In genomic region chr2:181675454-181675853, GRCm38 (mm10) we compare ENCODE assay signal across 9 mouse cellular contexts. TPM values are rescaled to one million over a fixed set of nuclear protein-coding genes. Genes with fewer than 3 reads are reported as not detected.
DNase-seq lines count a peak whose midpoint lies in the region; ATAC-seq and TF ChIP-seq lines count a peak whose summit lies in the region.
"Had no signal": no experiment of that assay in that cellular context is flagged by ENCODE, and none has a peak within 500 bp of the region (broad histone marks: within the 10 kb centered on the region; RNA-seq: fewer than 3 reads in every experiment).

No protein-coding gene starts in this region.

- no peaks in the 10 kb centered on the region for H3K36me3 ChIP-seq in forebrain, embryonic 16.5 days (ENCODE audit: control insufficient read depth, insufficient read depth)
- no peaks in the 10 kb centered on the region for H3K36me3 ChIP-seq in hindbrain, embryonic 10.5 days
- no peaks in the 10 kb centered on the region for H3K36me3 ChIP-seq in limb, embryonic 11.5 days (ENCODE audit: control insufficient read depth, insufficient read depth, low read length)

- H3K4me3 ChIP-seq in forebrain, embryonic 16.5 days (replicated peaks; ENCODE audit: low read length): no peak overlapping the region
- H3K4me3 ChIP-seq in hindbrain, embryonic 10.5 days: peak overlapping the region; percentile 39
- H3K4me3 ChIP-seq in limb, embryonic 11.5 days (ENCODE audit: low read depth, low read length): no peak overlapping the region
- H3K4me3 ChIP-seq: erythroblast, embryonic 14.5 days had no signal

- no peak for ATAC-seq in forebrain, embryonic 16.5 days
- peak; percentile 15; the same call in 1 of the 2 replicates for ATAC-seq in limb, embryonic 11.5 days (ENCODE audit: insufficient number of reproducible peaks, low FRiP score, low TSS enrichment, low read depth)

- peak overlapping the region; percentile 21 for H3K4me2 ChIP-seq in forebrain, embryonic 16.5 days (ENCODE audit: low read length)
- H3K4me2 ChIP-seq in limb, embryonic 11.5 days (ENCODE audit: low read depth, severe bottlenecking): peak overlapping the region; percentile 33

- peaks cover 22% of the 10 kb centered on the region for H3K4me1 ChIP-seq in forebrain, embryonic 16.5 days (replicated peaks; ENCODE audit: control insufficient read depth, insufficient read depth, low read length)
- H3K4me1 ChIP-seq in hindbrain, embryonic 10.5 days (replicated peaks): peaks cover 78% of the 10 kb centered on the region
- H3K4me1 ChIP-seq in limb, embryonic 11.5 days (ENCODE audit: control insufficient read depth, insufficient read depth, low read length): peaks cover 30% of the 10 kb centered on the region

- TF ChIP-seq POLR2A in brain, embryonic 14.5 days (IDR thresholded peaks at IDR 0.05; ENCODE audit: borderline replicate concordance, extremely low read depth, insufficient read depth, insufficient read length, poor library complexity, severe bottlenecking): no peak

- no peak for TF ChIP-seq CTCF in brain, embryonic 14.5 days (IDR thresholded peaks at IDR 0.05; ENCODE audit: borderline replicate concordance, extremely low read depth, insufficient read depth, insufficient read length)

- DNase-seq in MN1 (ENCODE audit: low spot score): peak; percentile 91
- peak; percentile 66 for DNase-seq in brain, embryonic 14.5 days (ENCODE audit: low read depth)
- DNase-seq in hindbrain, embryonic 10.5 days (ENCODE audit: low spot score): peak; percentile 74
- peak; percentile 74 for DNase-seq in limb, embryonic 11.5 days (ENCODE audit: low spot score)
- peak; percentile 55 for DNase-seq in mesoderm, embryonic 11.5 days (ENCODE audit: low read depth, low spot score)
- DNase-seq in testis, postnatal 10 days (ENCODE audit: low spot score): peak; percentile 88
- no peak for DNase-seq in right cerebral cortex, adult 18-20 months

- no peaks in the 10 kb centered on the region for H3K9me3 ChIP-seq in forebrain, embryonic 16.5 days (ENCODE audit: control insufficient read depth, low read length)
- no peaks in the 10 kb centered on the region for H3K9me3 ChIP-seq in hindbrain, embryonic 10.5 days
- no peaks in the 10 kb centered on the region for H3K9me3 ChIP-seq in limb, embryonic 11.5 days (ENCODE audit: control insufficient read depth, low read length)

- H3K27me3 ChIP-seq in forebrain, embryonic 16.5 days (replicated peaks; ENCODE audit: control insufficient read depth, insufficient read depth, low read length): peaks cover 33% of the 10 kb centered on the region
- peaks cover 44% of the 10 kb centered on the region for H3K27me3 ChIP-seq in hindbrain, embryonic 10.5 days (ENCODE audit: insufficient read depth, poor library complexity, severe bottlenecking)
- H3K27me3 ChIP-seq in limb, embryonic 11.5 days (ENCODE audit: control insufficient read depth, insufficient read depth, low read length): peaks cover 34% of the 10 kb centered on the region

- H3K27ac ChIP-seq in forebrain, embryonic 16.5 days (ENCODE audit: low read length): no peak overlapping the region
- peak overlapping the region; percentile 86 for H3K27ac ChIP-seq in hindbrain, embryonic 10.5 days
- peak overlapping the region; percentile 47; the same call in 1 of the 2 replicates for H3K27ac ChIP-seq in limb, embryonic 11.5 days (replicated peaks; ENCODE audit: low read depth, low read length)

- 2% methylated on average over 14 of the region's 14 CpGs for WGBS in forebrain, embryonic 16.5 days
- WGBS in hindbrain, embryonic 10.5 days: under 1% methylated on average over 14 of the region's 14 CpGs
- 3% methylated on average over 14 of the region's 14 CpGs for WGBS in limb, embryonic 11.5 days

- no peak overlapping the region for H3K9ac ChIP-seq in forebrain, embryonic 16.5 days (replicated peaks; ENCODE audit: low read depth, low read length)
- H3K9ac ChIP-seq in limb, embryonic 11.5 days (ENCODE audit: low read length): peak overlapping the region; percentile 34; the same call in 1 of the 2 replicates

RNA-seq across cellular contexts. Expression of gene Sox18, which starts 4.0 kb away (rescaled TPM):
- 26.8 and 31.6 TPM in 2 replicates for polyA plus RNA-seq in brain, embryonic 14.5 days (2012; rRNA removed)
- 13.8 and 15.3 TPM in 2 replicates for polyA plus RNA-seq in forebrain, embryonic 16.5 days (2015; fragmentation: Nextera tagmentation; extraction: Ambion mirVana)
- polyA plus RNA-seq in hindbrain, embryonic 10.5 days (2016; fragmentation: Nextera tagmentation; extraction: Ambion mirVana): 21.4 and 21.7 TPM in 2 replicates
- polyA plus RNA-seq in limb, embryonic 11.5 days (2014; fragmentation: Nextera tagmentation; extraction: Ambion mirVana): 21.4 and 22.0 TPM in 2 replicates

RNA-seq across cellular contexts. Expression of gene Tcea2, which starts 4.7 kb away (rescaled TPM):
- 55.9 and 82.2 TPM in 2 replicates for polyA plus RNA-seq in brain, embryonic 14.5 days (2012; rRNA removed)
- polyA plus RNA-seq in forebrain, embryonic 16.5 days (2015; fragmentation: Nextera tagmentation; extraction: Ambion mirVana): 58.3 and 60.5 TPM in 2 replicates
- polyA plus RNA-seq in hindbrain, embryonic 10.5 days (2016; fragmentation: Nextera tagmentation; extraction: Ambion mirVana): 14.4 and 17.7 TPM in 2 replicates
- polyA plus RNA-seq in limb, embryonic 11.5 days (2014; fragmentation: Nextera tagmentation; extraction: Ambion mirVana): 23.2 and 25.2 TPM in 2 replicates
- polyA plus RNA-seq: erythroblast, embryonic 14.5 days had no signal

RNA-seq across cellular contexts. Expression of gene Rgs19, which starts 18.3 kb away (rescaled TPM):
- 75.9 and 87.7 TPM in 2 replicates for polyA plus RNA-seq in brain, embryonic 14.5 days (2012; rRNA removed)
- polyA plus RNA-seq in forebrain, embryonic 16.5 days (2015; fragmentation: Nextera tagmentation; extraction: Ambion mirVana): 61.2 and 63.3 TPM in 2 replicates
- 69.1 and 79.2 TPM in 2 replicates for polyA plus RNA-seq in hindbrain, embryonic 10.5 days (2016; fragmentation: Nextera tagmentation; extraction: Ambion mirVana)
- 92.5 and 97.1 TPM in 2 replicates for polyA plus RNA-seq in limb, embryonic 11.5 days (2014; fragmentation: Nextera tagmentation; extraction: Ambion mirVana)

RNA-seq across cellular contexts. Expression of gene Gm29797, which starts 18.6 kb away (rescaled TPM):
- polyA plus RNA-seq in brain, embryonic 14.5 days (2012; rRNA removed): 0.10 and 0.27 TPM in 2 replicates
- 0.49 TPM in 1 of 2 replicates, not detected in the other for polyA plus RNA-seq in forebrain, embryonic 16.5 days (2015; fragmentation: Nextera tagmentation; extraction: Ambion mirVana)
- polyA plus RNA-seq in hindbrain, embryonic 10.5 days (2016; fragmentation: Nextera tagmentation; extraction: Ambion mirVana): not detected in 2 replicates
- polyA plus RNA-seq in limb, embryonic 11.5 days (2014; fragmentation: Nextera tagmentation; extraction: Ambion mirVana): 0.68 and 0.88 TPM in 2 replicates
- polyA plus RNA-seq: erythroblast, embryonic 14.5 days had no signal

RNA-seq across cellular contexts. Expression of gene Lkaaear1, which starts 22.8 kb away (rescaled TPM):
- polyA plus RNA-seq in brain, embryonic 14.5 days (2012; rRNA removed): not detected in 2 replicates
- not detected in 2 replicates for polyA plus RNA-seq in forebrain, embryonic 16.5 days (2015; fragmentation: Nextera tagmentation; extraction: Ambion mirVana)
- not detected in 2 replicates for polyA plus RNA-seq in hindbrain, embryonic 10.5 days (2016; fragmentation: Nextera tagmentation; extraction: Ambion mirVana)
- polyA plus RNA-seq in limb, embryonic 11.5 days (2014; fragmentation: Nextera tagmentation; extraction: Ambion mirVana): not detected in 2 replicates
- polyA plus RNA-seq: erythroblast, embryonic 14.5 days had no signal
